Mouse (Mus musculus) kidney, adult 9 months (tissue): ENCODE data around the gene Rxra.

Experiments used
- DNase-seq: peaks from one replicate; pipeline ENCODE4 v3.0.0; 2022

Rxra gene

DNA sequence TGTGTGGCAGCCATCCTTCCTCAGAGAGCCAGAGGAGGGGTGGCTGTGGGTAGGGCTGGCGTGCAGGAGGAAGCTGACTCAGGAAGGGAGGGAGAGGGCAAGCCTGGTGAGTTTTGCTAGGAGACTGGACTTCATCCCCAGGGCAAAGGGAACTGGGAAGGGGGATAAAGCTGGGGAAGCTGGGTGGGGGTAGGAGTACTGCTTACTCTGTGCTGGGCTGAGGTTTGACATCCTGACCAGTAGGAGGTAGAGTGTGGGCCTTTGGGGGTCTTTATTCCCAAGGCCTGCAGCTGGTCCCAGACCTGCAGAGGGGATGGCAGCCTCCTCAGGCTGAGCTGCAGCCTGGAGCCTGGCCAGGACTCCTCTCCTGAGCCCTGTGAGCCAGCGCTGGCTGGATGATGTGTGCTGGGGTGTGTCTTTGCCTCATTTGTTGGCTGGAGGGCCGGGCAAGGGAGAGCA lies 4.6 kb upstream of the Rxra start:
- DNase-seq: peak; percentile 90

DNA sequence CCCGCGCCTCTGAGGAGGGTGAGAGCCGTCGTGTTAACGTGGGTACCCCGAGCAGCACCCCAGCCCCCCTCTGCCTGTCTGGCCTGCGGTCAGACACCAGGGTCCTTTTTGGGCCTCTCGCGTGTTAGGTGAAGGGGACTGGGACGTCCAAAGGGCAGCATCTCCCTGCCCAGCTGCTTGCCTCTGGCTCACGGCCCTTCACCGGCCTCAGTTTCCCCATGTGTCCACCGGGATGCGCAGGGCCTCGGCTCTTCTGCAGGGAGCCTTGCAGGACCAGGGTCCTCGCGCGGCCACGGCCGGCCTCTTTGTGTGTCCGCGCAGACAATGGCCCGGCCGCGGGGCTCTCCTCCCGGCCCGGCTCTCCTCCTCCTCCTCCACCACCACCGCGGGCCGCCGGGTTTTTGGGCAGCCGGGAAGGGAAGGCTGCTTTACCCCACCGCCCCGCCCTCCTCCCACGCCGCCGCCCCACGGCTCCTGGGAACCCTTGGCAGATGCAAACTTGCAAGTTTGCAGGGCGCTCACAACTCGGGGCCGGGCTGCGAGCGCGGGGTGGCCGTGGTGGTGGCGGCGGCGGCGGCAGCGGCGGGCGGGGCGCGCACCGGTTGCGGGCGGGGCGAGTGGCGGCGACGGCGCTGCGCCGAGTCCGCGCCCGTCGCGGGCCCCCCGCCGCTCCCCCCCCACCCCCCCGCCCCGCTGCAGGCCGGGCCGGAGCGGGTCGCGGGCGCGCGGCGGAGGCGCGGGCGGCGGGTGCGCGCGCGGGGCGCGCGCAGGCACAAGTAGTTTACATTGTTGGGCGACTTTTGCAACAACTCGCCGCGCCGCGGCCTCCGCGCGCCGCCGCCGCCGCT lies 462 bp downstream of the Rxra start:
- DNase-seq: peak; percentile 74

- DNase-seq: peak; percentile 42
Measured at GRCm38 (mm10) chr2:27677411-27678310, 1.4 kb downstream of the Rxra start.

DNA sequence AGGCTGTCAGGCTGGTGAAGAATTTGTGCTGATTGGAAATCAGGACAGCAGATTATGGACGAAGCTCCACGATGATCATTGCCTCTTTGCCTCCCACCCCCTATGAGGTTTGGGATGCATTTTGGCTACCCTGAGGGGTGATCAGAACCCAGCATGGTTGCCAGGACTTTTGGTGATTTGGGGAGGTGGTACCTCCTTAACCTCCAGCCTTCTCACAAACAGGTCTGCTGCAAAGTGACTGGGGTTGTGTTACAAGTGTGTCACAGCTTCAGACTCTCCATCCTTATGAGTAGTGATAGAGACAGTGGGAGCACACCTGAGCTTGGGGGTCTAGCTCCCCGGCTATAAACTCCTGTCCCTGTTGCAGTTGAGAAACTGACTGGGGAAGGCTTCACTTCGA lies 2.1 kb downstream of the Rxra start:
- no peak for DNase-seq

GRCm38 (mm10) chr2:27678836-27679480 lies 2.7 kb downstream of the Rxra start:
- DNase-seq: peak; percentile 63

- DNase-seq: peak; percentile 84
Measured at GRCm38 (mm10) chr2:27679621-27680025, 3.4 kb downstream of the Rxra start.

DNA sequence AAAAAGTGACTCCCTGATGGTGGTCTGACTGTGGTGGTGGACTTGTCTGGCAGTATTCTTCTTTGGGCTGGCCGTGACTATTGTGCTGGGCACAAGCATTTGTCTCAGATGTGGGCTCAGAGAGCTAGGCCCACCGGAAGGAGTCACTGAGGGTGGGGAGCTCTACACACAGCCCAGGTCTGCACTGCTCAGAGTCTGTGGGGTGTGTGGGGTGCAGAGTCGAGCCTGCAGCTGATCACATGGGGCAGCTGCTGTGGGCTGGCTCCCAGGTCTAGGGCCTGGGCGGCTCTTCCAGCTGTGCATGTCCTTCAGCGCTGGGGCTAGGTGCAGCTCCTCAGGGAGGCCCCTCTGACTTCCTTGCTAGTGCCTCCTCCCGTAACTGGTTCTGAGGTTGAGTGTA lies 3.8 kb downstream of the Rxra start:
- peak; percentile 51 for DNase-seq

GRCm38 (mm10) chr2:27680595-27680994 lies 4.4 kb downstream of the Rxra start:
- no peak for DNase-seq

GRCm38 (mm10) chr2:27681426-27681825 lies 5.2 kb downstream of the Rxra start:
- DNase-seq: no peak

- no peak for DNase-seq
Measured at GRCm38 (mm10) chr2:27682096-27682495, 5.9 kb downstream of the Rxra start.

GRCm38 (mm10) chr2:27684017-27684657 lies 7.9 kb downstream of the Rxra start:
- peak; percentile 75 for DNase-seq

DNA sequence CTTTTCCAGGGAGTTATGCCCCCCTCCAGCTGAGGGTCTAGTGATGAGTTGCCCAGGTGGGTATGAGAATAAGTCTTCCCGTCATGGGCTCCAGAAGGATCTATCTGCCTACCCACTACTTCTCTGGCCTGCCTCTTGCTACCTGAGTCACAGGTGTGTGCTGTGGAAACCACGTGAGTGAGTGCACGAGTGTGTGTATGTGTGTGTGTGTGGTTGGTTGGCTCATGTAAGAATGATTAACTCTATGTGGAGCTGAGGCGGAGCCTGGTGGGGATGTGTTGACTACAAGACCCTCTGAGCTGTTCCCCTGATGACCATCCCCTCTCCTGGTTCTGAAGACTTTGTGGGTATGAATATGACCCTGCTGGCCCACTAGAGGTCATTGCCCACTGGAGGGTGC lies 9.7 kb downstream of the Rxra start:
- DNase-seq: peak; percentile 58

GRCm38 (mm10) chr2:27686335-27686734 lies 10.1 kb downstream of the Rxra start:
- peak; percentile 72 for DNase-seq

DNA sequence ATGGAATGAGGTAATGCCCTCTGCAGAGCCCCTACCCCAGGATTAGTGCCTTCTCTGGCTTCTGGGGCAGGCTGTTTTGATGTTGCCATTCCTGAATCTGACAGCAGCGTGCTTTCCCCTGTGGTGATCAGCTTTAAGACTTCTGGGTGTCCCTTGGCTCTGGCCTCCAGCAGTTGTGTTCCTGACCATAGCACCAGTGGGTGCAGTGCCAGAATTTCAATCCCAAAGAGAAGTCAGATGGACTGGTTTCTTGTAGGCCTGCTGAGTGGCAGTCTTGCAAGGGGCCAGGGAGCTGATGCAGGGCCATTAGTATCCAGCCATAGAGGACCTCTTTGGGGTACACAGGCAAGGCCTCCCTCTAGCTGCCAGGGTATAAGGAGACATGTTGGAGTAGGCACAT lies 10.8 kb downstream of the Rxra start:
- no peak for DNase-seq

- DNase-seq: peak; percentile 68
Measured at GRCm38 (mm10) chr2:27687973-27688372, 11.7 kb downstream of the Rxra start.

GRCm38 (mm10) chr2:27690714-27691113 lies 14.5 kb downstream of the Rxra start:
- DNase-seq: peak; percentile 43

GRCm38 (mm10) chr2:27691139-27691720 lies 15.0 kb downstream of the Rxra start:
- no peak for DNase-seq

DNA sequence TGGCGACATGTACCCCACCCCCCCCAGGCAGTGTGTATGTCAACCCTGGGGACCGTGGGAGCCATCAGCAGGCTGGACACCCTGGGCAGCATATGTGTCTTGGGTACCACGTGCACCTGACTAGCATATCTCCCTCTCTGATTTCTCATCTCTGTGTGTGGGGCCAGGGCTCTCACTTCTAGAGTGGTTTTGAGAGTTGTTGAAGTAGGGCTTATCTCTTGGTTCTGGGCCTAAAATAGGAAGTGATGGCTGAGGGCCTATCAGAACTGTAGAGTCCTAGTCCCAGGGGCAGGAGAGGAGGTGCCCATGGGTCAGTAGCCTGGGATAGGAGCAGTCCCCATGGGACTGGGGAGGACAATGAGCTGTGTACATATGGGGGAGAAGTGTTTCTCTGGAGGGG lies 16.4 kb downstream of the Rxra start:
- DNase-seq: no peak

DNA sequence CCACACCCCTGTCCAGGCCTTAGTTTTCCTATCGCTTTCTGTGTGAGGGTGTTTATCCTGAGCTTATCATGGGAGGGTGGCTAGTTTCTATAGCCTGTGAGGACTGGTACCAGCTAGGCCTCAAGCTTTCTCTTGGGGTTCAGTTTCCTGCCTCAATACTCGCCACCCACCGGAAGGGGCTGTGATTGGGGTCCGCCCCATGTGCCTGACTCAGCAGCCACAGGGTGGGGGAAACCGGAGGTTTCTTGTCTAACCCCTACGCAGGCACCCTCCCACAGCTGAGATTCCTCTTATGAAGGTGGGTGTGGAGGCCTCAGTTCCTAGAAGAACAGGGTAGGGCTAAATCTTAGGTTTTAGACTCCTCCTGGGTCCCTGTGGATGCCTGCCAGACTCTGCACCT lies 17.4 kb downstream of the Rxra start:
- DNase-seq: no peak

DNA sequence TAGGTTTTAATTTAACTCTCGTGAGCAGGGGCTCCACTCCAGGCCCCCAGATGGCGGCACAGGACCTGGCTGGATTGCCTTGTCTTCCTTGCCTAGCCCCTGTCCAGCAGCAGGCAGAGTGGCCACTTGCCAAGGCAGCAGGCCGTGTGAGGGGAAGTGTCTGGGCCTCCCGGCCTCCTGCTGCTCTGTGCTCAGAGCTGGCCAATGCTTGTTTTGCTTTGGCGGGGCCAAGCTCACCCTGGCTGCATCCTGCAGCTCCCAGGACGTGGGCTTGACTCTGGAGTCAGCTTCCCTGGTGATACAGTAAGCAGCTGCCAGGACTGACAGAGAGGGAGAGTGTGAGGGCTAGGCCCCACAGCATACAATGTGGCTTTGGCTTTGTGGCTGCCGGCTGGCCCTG lies 23.3 kb downstream of the Rxra start:
- DNase-seq: peak; percentile 87

DNA sequence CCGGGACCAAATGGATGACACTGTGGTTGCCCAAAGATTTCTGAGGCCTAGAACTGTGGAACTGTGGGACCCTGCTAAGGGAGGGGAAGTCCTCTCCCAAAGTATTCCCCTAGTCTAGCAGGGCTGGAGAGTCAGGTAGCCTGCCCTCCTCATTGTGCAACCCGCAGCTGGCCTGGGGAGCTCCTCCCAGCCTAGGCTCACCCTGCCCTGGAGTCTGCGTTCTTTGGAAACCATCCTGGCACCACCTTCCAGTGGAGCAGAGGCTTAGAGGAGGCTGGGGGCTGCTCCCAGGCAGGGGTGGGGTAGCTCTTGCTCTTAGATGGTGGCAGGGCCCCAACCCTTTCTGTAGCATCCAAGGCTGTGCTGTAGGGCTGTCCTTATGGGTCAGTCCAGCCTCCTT lies 26.0 kb downstream of the Rxra start:
- DNase-seq: no peak
